Mouse (Mus musculus): ENCODE data around the gene Cped1. TPM values are rescaled to one million over a fixed set of nuclear protein-coding genes. Genes with fewer than 3 reads are reported as not detected.

Gene Cped1
- polyA plus RNA-seq, 1 experiment from 2014 or later: 10.1 TPM

DNA sequence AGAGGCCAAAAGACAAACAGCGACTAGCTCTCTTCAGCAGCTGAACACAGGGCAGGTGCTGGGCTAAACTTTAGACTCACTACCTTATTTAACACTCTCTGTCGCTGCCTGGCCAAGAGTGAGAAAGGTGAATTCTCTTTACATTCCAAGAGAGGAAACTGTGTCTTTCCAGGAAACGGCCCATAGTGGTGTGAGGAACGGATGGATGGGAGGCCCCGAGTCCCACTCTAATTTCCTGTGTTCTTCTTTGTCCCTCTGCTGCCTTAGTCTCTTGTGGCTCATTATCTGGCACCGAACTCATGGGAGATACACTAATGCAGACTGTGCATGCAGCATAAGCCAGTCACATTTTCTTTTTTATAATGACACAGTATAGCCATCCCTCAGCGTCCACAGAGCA, 31.9 kb downstream of the Cped1 start:
- H3K4me3 ChIP-seq (ENCODE audit: low read depth, low read length): no peak overlapping the region
- no peaks in the 10 kb centered on the region for H3K9me3 ChIP-seq (ENCODE audit: control insufficient read depth, low read length)
- no peak overlapping the region for H3K4me2 ChIP-seq (ENCODE audit: low read depth)
- no peaks in the 10 kb centered on the region for H3K4me1 ChIP-seq (ENCODE audit: control insufficient read depth, insufficient read depth, low read length)
- H3K9ac ChIP-seq (ENCODE audit: low read length): no peak overlapping the region
- ATAC-seq (ENCODE audit: insufficient read depth, low FRiP score, low TSS enrichment) (no peak), DNase-seq (ENCODE audit: low spot score) (no peak)
- no peaks in the 10 kb centered on the region for H3K36me3 ChIP-seq (ENCODE audit: control insufficient read depth, insufficient read depth, low read length)
- no peaks in the 10 kb centered on the region for H3K27me3 ChIP-seq (ENCODE audit: control insufficient read depth, insufficient read depth, low read length)
- 69% methylated on average over 7 of the region's 7 CpGs for WGBS
- H3K27ac ChIP-seq (ENCODE audit: low read depth, low read length): no peak overlapping the region

GRCm38 (mm10) chr6:22018768-22019445, 33.2 kb downstream of the Cped1 start:
- 76% methylated on average over 8 of the region's 8 CpGs for WGBS
- no peaks in the 10 kb centered on the region for H3K9me3 ChIP-seq (ENCODE audit: control insufficient read depth, low read length)
- no peak overlapping the region for H3K9ac ChIP-seq (ENCODE audit: low read length)
- H3K27me3 ChIP-seq (ENCODE audit: control insufficient read depth, insufficient read depth, low read length): no peaks in the 10 kb centered on the region
- H3K36me3 ChIP-seq (ENCODE audit: control insufficient read depth, insufficient read depth, low read length): no peaks in the 10 kb centered on the region
- no peak overlapping the region for H3K4me3 ChIP-seq (ENCODE audit: low read depth, low read length)
- H3K4me2 ChIP-seq (ENCODE audit: low read depth): no peak overlapping the region
- DNase-seq (ENCODE audit: low spot score) (no peak), ATAC-seq (ENCODE audit: insufficient read depth, low FRiP score, low TSS enrichment) (no peak)
- no peaks in the 10 kb centered on the region for H3K4me1 ChIP-seq (ENCODE audit: control insufficient read depth, insufficient read depth, low read length)
- no peak overlapping the region for H3K27ac ChIP-seq (ENCODE audit: low read depth, low read length)

- Histone ChIP-seq H3K4me1 (ENCODE audit: control insufficient read depth, insufficient read depth, low read length) (no peaks in the 10 kb centered on the region), H3K4me3 (ENCODE audit: low read depth, low read length) (no peak overlapping the region), H3K36me3 (ENCODE audit: control insufficient read depth, insufficient read depth, low read length) (no peaks in the 10 kb centered on the region), H3K27ac (ENCODE audit: low read depth, low read length) (no peak overlapping the region), H3K27me3 (ENCODE audit: control insufficient read depth, insufficient read depth, low read length) (no peaks in the 10 kb centered on the region), H3K4me2 (ENCODE audit: low read depth) (no peak overlapping the region), H3K9me3 (ENCODE audit: control insufficient read depth, low read length) (no peaks in the 10 kb centered on the region), H3K9ac (ENCODE audit: low read length) (no peak overlapping the region)
- DNase-seq (ENCODE audit: low spot score) (no peak), ATAC-seq (ENCODE audit: insufficient read depth, low FRiP score, low TSS enrichment) (no peak)
- 62% methylated on average over 10 of the region's 10 CpGs for WGBS
Measured at GRCm38 (mm10) chr6:22019637-22020036, 33.9 kb downstream of the Cped1 start.

- H3K9ac ChIP-seq (ENCODE audit: low read length): no peak overlapping the region
- H3K27me3 ChIP-seq (ENCODE audit: control insufficient read depth, insufficient read depth, low read length): no peaks in the 10 kb centered on the region
- DNase-seq (ENCODE audit: low spot score): no peak
- no peak overlapping the region for H3K4me3 ChIP-seq (ENCODE audit: low read depth, low read length)
- H3K4me2 ChIP-seq (ENCODE audit: low read depth): no peak overlapping the region
- H3K9me3 ChIP-seq (ENCODE audit: control insufficient read depth, low read length): no peaks in the 10 kb centered on the region
- H3K36me3 ChIP-seq (ENCODE audit: control insufficient read depth, insufficient read depth, low read length): no peaks in the 10 kb centered on the region
- 90% methylated on average over 5 of the region's 5 CpGs for WGBS
- H3K4me1 ChIP-seq (ENCODE audit: control insufficient read depth, insufficient read depth, low read length): no peaks in the 10 kb centered on the region
- no peak overlapping the region for H3K27ac ChIP-seq (ENCODE audit: low read depth, low read length)
- no peak for ATAC-seq (ENCODE audit: insufficient read depth, low FRiP score, low TSS enrichment)
Measured at GRCm38 (mm10) chr6:22020696-22021095, 35.0 kb downstream of the Cped1 start.

- 89% methylated on average over 3 of the region's 3 CpGs for WGBS
- H3K4me1 ChIP-seq (ENCODE audit: control insufficient read depth, insufficient read depth, low read length): no peaks in the 10 kb centered on the region
- no peak overlapping the region for H3K9ac ChIP-seq (ENCODE audit: low read length)
- no peak overlapping the region for H3K27ac ChIP-seq (ENCODE audit: low read depth, low read length)
- H3K36me3 ChIP-seq (ENCODE audit: control insufficient read depth, insufficient read depth, low read length): no peaks in the 10 kb centered on the region
- ATAC-seq (ENCODE audit: insufficient read depth, low FRiP score, low TSS enrichment) (no peak), DNase-seq (ENCODE audit: low spot score) (no peak)
- H3K9me3 ChIP-seq (ENCODE audit: control insufficient read depth, low read length): no peaks in the 10 kb centered on the region
- H3K4me3 ChIP-seq (ENCODE audit: low read depth, low read length): no peak overlapping the region
- H3K4me2 ChIP-seq (ENCODE audit: low read depth): no peak overlapping the region
- no peaks in the 10 kb centered on the region for H3K27me3 ChIP-seq (ENCODE audit: control insufficient read depth, insufficient read depth, low read length)
Measured at GRCm38 (mm10) chr6:22021315-22021714, 35.6 kb downstream of the Cped1 start.

DNA sequence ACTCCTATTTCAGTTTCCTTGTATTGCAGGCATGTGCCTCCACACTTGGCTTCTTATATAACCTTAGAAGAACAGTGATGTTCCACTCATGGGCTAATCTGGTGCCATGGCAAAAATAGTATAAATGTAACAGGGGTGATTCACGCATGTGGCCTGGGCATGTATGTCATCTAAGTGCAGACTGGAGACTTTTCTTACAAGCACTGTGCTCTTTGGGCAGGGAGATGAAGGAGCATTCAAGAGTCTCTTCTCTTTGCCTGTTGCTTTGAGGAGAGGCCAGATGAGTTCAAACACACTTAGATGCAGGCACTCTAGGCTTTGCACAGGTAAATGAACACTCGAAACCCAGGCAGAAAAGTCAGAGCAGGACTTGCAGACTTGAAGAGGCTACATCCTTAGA, 38.5 kb downstream of the Cped1 start:
- H3K27ac ChIP-seq (ENCODE audit: low read depth, low read length): no peak overlapping the region

GRCm38 (mm10) chr6:22025584-22026357, 40.1 kb downstream of the Cped1 start:
- H3K4me1 ChIP-seq (ENCODE audit: control insufficient read depth, insufficient read depth, low read length): no peaks in the 10 kb centered on the region
- no peaks in the 10 kb centered on the region for H3K27me3 ChIP-seq (ENCODE audit: control insufficient read depth, insufficient read depth, low read length)
- no peaks in the 10 kb centered on the region for H3K36me3 ChIP-seq (ENCODE audit: control insufficient read depth, insufficient read depth, low read length)
- ATAC-seq (ENCODE audit: insufficient read depth, low FRiP score, low TSS enrichment) (0 out of 2 replicates have a peak, but pooled peaks have one; percentile 53), DNase-seq (ENCODE audit: low spot score) (peak; percentile 41)
- H3K9me3 ChIP-seq (ENCODE audit: control insufficient read depth, low read length): no peaks in the 10 kb centered on the region
- H3K4me3 ChIP-seq (ENCODE audit: low read depth, low read length): no peak overlapping the region
- no peak overlapping the region for H3K9ac ChIP-seq (ENCODE audit: low read length)
- whole genome bisulfite sequencing: 8% methylated on average over 16 of the region's 17 CpGs
- H3K4me2 ChIP-seq (ENCODE audit: low read depth): peak overlapping the region; percentile 24
- no peak overlapping the region for H3K27ac ChIP-seq (ENCODE audit: low read depth, low read length)

More for the DNA sequence above, 38.5 kb downstream of the Cped1 start:
- no peak overlapping the region for H3K4me2 ChIP-seq (ENCODE audit: low read depth)
- H3K9me3 ChIP-seq (ENCODE audit: control insufficient read depth, low read length): no peaks in the 10 kb centered on the region
- ATAC-seq (ENCODE audit: insufficient read depth, low FRiP score, low TSS enrichment): no peak
- H3K9ac ChIP-seq (ENCODE audit: low read length): no peak overlapping the region
- H3K4me3 ChIP-seq (ENCODE audit: low read depth, low read length): no peak overlapping the region
- no peak for DNase-seq (ENCODE audit: low spot score)
- 92% methylated on average over 2 of the region's 2 CpGs for WGBS
- H3K36me3 ChIP-seq (ENCODE audit: control insufficient read depth, insufficient read depth, low read length): no peaks in the 10 kb centered on the region
- H3K27me3 ChIP-seq (ENCODE audit: control insufficient read depth, insufficient read depth, low read length): no peaks in the 10 kb centered on the region
- H3K4me1 ChIP-seq (ENCODE audit: control insufficient read depth, insufficient read depth, low read length): no peaks in the 10 kb centered on the region

GRCm38 (mm10) chr6:22026358-22026673, 40.6 kb downstream of the Cped1 start:
- Histone ChIP-seq H3K4me3 (ENCODE audit: low read depth, low read length) (no peak overlapping the region), H3K9ac (ENCODE audit: low read length) (no peak overlapping the region), H3K27ac (ENCODE audit: low read depth, low read length) (no peak overlapping the region), H3K9me3 (ENCODE audit: control insufficient read depth, low read length) (no peaks in the 10 kb centered on the region), H3K27me3 (ENCODE audit: control insufficient read depth, insufficient read depth, low read length) (no peaks in the 10 kb centered on the region), H3K4me1 (ENCODE audit: control insufficient read depth, insufficient read depth, low read length) (no peaks in the 10 kb centered on the region), H3K4me2 (ENCODE audit: low read depth) (peak overlapping the region; percentile 24), H3K36me3 (ENCODE audit: control insufficient read depth, insufficient read depth, low read length) (no peaks in the 10 kb centered on the region)
- no peak for DNase-seq (ENCODE audit: low spot score)
- WGBS: 18% methylated on average over 4 of the region's 4 CpGs
- ATAC-seq (ENCODE audit: insufficient read depth, low FRiP score, low TSS enrichment): 0 out of 2 replicates have a peak, but pooled peaks have one; percentile 9
